Mouse (Mus musculus) limb, embryonic 11.5 days (tissue): Measurements from ENCODE around the gene Pcbp3. TPM values are rescaled to one million over a fixed set of nuclear protein-coding genes. Genes with fewer than 3 reads are reported as not detected.

ENCODE experiments used
- ATAC-seq: fragments of 200-750 bp; cut with Nextera tagmentation; 2 replicates; pipeline ENCODE4 v1.8.0; 2017; ENCODE audit warnings: low read depth; ENCODE audit not compliant: insufficient number of reproducible peaks, low FRiP score, low TSS enrichment
- DNase-seq: peaks from one replicate; pipeline ENCODE4 v3.0.0-alpha.2; 2015; ENCODE audit warnings: low spot score
- H3K27ac ChIP-seq: fragments of 300-500 bp; sonication (generic); replicated peaks from 2 replicates; pipeline ENCODE4 v1.5.1; 2014; ENCODE audit warnings: low read depth, mild to moderate bottlenecking, low read length
- H3K27me3 ChIP-seq: fragments of 300-500 bp; sonication (generic); 2 replicates; pipeline ENCODE4 v1.6.1; 2014; ENCODE audit warnings: mild to moderate bottlenecking, low read length, mixed read lengths; ENCODE audit not compliant: control insufficient read depth, insufficient read depth
- H3K36me3 ChIP-seq: fragments of 300-500 bp; sonication (generic); 2 replicates; pipeline ENCODE4 v1.6.1; 2014; ENCODE audit warnings: mild to moderate bottlenecking, low read length, moderate library complexity, mixed read lengths; ENCODE audit not compliant: control insufficient read depth, insufficient read depth
- H3K4me1 ChIP-seq: fragments of 300-500 bp; sonication (generic); 2 replicates; pipeline ENCODE4 v1.6.1; 2014; ENCODE audit warnings: low read length, mixed read lengths; ENCODE audit not compliant: control insufficient read depth, insufficient read depth
- H3K4me2 ChIP-seq: fragments of 300-500 bp; sonication (generic); 2 replicates; pipeline ENCODE4 v1.6.1; 2014; ENCODE audit warnings: low read depth, mild to moderate bottlenecking, moderate library complexity; ENCODE audit not compliant: severe bottlenecking
- H3K4me3 ChIP-seq: fragments of 300-500 bp; sonication (generic); 2 replicates; pipeline ENCODE4 v1.5.1; 2014; ENCODE audit warnings: low read depth, low read length
- H3K9ac ChIP-seq: fragments of 300-500 bp; sonication (generic); 2 replicates; pipeline ENCODE4 v1.6.1; 2014; ENCODE audit warnings: mild to moderate bottlenecking, low read length
- H3K9me3 ChIP-seq: fragments of 300-500 bp; sonication (generic); 2 replicates; pipeline ENCODE4 v1.6.1; 2016; ENCODE audit warnings: low read length; ENCODE audit not compliant: control insufficient read depth
- WGBS: fragments of 180-500 bp; shearing (Covaris S2); extraction: QIAGEN DNeasy Blood & Tissue Kit; methylation state at CpG from one replicate; pipeline ENCODE4 v1.1.7; 2014; 5-methylcytosine and 5-hydroxymethylcytosine counted together
- polyA plus RNA-seq: library from polyadenylated mRNA; unstranded; fragments of >200 nt; fragmentation: Nextera tagmentation; extraction: Ambion mirVana; gene quantifications from 2 replicates; pipeline ENCODE4 v1.2.1, GENCODE M21; 2014

Pcbp3 gene
- polyA plus RNA-seq, 1 experiment from 2014 or later = 19.4 TPM

- DNase-seq (no peak), ATAC-seq (no peak)
- H3K9ac ChIP-seq = no peak overlapping the region
- H3K9me3 ChIP-seq = no peaks in the 10 kb centered on the region
- no peak overlapping the region for H3K27ac ChIP-seq
- H3K4me3 ChIP-seq = no peak overlapping the region
- WGBS = 88% methylated on average over 11 of the region's 11 CpGs
- H3K4me2 ChIP-seq = no peak overlapping the region
- H3K27me3 ChIP-seq = no peaks in the 10 kb centered on the region
- H3K36me3 ChIP-seq = no peaks in the 10 kb centered on the region
- H3K4me1 ChIP-seq = no peaks in the 10 kb centered on the region; the same call in 1 of the 2 replicates
Measured at GRCm38 (mm10) chr10:76721216-76721615, 240.5 kb downstream of the Pcbp3 start.

- no peak overlapping the region for H3K4me3 ChIP-seq
- no peak overlapping the region for H3K9ac ChIP-seq
- DNase-seq = no peak
- no peaks in the 10 kb centered on the region; the same call in 1 of the 2 replicates for H3K36me3 ChIP-seq
- no peaks in the 10 kb centered on the region for H3K9me3 ChIP-seq
- 94% methylated on average over 4 of the region's 4 CpGs for WGBS
- no peaks in the 10 kb centered on the region for H3K4me1 ChIP-seq
- no peak overlapping the region for H3K27ac ChIP-seq
- H3K4me2 ChIP-seq = no peak overlapping the region
- ATAC-seq = no peak
- no peaks in the 10 kb centered on the region for H3K27me3 ChIP-seq
Measured at GRCm38 (mm10) chr10:76717631-76718030, 244.1 kb downstream of the Pcbp3 start.

- DNase-seq (no peak), ATAC-seq (no peak)
- Histone ChIP-seq H3K9me3 (no peaks in the 10 kb centered on the region), H3K4me2 (no peak overlapping the region), H3K4me3 (no peak overlapping the region), H3K27ac (no peak overlapping the region), H3K36me3 (no peaks in the 10 kb centered on the region; the same call in 1 of the 2 replicates), H3K9ac (no peak overlapping the region), H3K27me3 (no peaks in the 10 kb centered on the region), H3K4me1 (no peaks in the 10 kb centered on the region)
- 92% methylated on average over 7 of the region's 7 CpGs for WGBS
Measured at GRCm38 (mm10) chr10:76717026-76717425, 244.7 kb downstream of the Pcbp3 start.

GRCm38 (mm10) chr10:76714303-76714702 is 247.4 kb downstream of the Pcbp3 start:
- no peak for ATAC-seq
- no peaks in the 10 kb centered on the region; the same call in 1 of the 2 replicates for H3K36me3 ChIP-seq

GRCm38 (mm10) chr10:76712500-76712899 is 249.2 kb downstream of the Pcbp3 start:
- Histone ChIP-seq H3K36me3 (no peaks in the 10 kb centered on the region; the same call in 1 of the 2 replicates), H3K9me3 (no peaks in the 10 kb centered on the region), H3K27me3 (no peaks in the 10 kb centered on the region), H3K4me1 (no peaks in the 10 kb centered on the region), H3K9ac (no peak overlapping the region), H3K4me3 (no peak overlapping the region), H3K4me2 (no peak overlapping the region), H3K27ac (no peak overlapping the region)
- 80% methylated on average over 3 of the region's 3 CpGs for WGBS
- DNase-seq (no peak), ATAC-seq (no peak)

More at GRCm38 (mm10) chr10:76714303-76714702, 247.4 kb downstream of the Pcbp3 start:
- Histone ChIP-seq H3K4me3 (no peak overlapping the region), H3K4me1 (no peaks in the 10 kb centered on the region), H3K9ac (no peak overlapping the region), H3K27ac (no peak overlapping the region), H3K9me3 (no peaks in the 10 kb centered on the region), H3K27me3 (no peaks in the 10 kb centered on the region), H3K4me2 (no peak overlapping the region)
- no peak for DNase-seq
- 84% methylated on average over 7 of the region's 7 CpGs for WGBS

Other genes with a start within 250 kb of the Pcbp3 start
- gene Col6a1, start 235.7 kb downstream of the Pcbp3 start, polyA plus RNA-seq = 9.7 and 11.1 TPM in 2 replicates
- gene Slc19a1, start 70.4 kb upstream of the Pcbp3 start, polyA plus RNA-seq = 29.2 and 34.1 TPM in 2 replicates
- gene Col18a1, start 204.7 kb upstream of the Pcbp3 start, polyA plus RNA-seq = 63.0 and 77.1 TPM in 2 replicates